Comparison of ENCODE assay signal across 25 mouse cellular contexts in genomic region chr5:33637606-33638350, GRCm38 (mm10). TPM values are rescaled to one million over a fixed set of nuclear protein-coding genes. Genes with fewer than 3 reads are reported as not detected.
DNase-seq lines count a peak whose midpoint lies in the region; ATAC-seq lines count a peak whose summit lies in the region.
"Had no signal": no experiment of that assay in that cellular context is flagged by ENCODE, and none has a peak within 500 bp of the region (broad histone marks: within the 10 kb centered on the region; RNA-seq: fewer than 3 reads in every experiment).

No protein-coding gene starts in this region.

- H3K4me3 ChIP-seq in midbrain, embryonic 12.5 days: no peak overlapping the region
- H3K4me3 ChIP-seq in midbrain, embryonic 16.5 days (ENCODE audit: low read depth, low read length): no peak overlapping the region
- no peak overlapping the region for H3K4me3 ChIP-seq in limb, embryonic 10.5 days
- H3K4me3 ChIP-seq: forebrain, embryonic 10.5 days; forebrain, embryonic 13.5 days; hindbrain, embryonic 10.5 days; hindbrain, embryonic 13.5 days; intestine, embryonic 15.5 days had no signal

- no peak for ATAC-seq in midbrain, embryonic 12.5 days (ENCODE audit: low FRiP score, low read depth)
- ATAC-seq in midbrain, embryonic 16.5 days: no peak
- ATAC-seq: activated CD4-positive, CD25-positive, alpha-beta regulatory T cell, adult 4 months; forebrain, embryonic 13.5 days; forebrain, embryonic 16.5 days; hindbrain, embryonic 16.5 days; intestine, embryonic 15.5 days had no signal

- H3K4me2 ChIP-seq in midbrain, embryonic 12.5 days (replicated peaks): no peak overlapping the region
- no peak overlapping the region for H3K4me2 ChIP-seq in midbrain, embryonic 16.5 days (ENCODE audit: low read length)
- H3K4me2 ChIP-seq: forebrain, embryonic 13.5 days; heart, embryonic 11.5 days; hindbrain, embryonic 13.5 days; intestine, embryonic 15.5 days had no signal

- intact Hi-C loops in heart, postnatal 25 days (cut with DNase I): loop anchor here (2.0 kb wide), 1 partner anchor 29 kb away; no protein-coding TSS in a partner anchor

- 0 out of 2 replicates have a peak overlapping the region, but pooled peaks have one; percentile 20 for H3K27ac ChIP-seq in midbrain, embryonic 12.5 days (replicated peaks)
- no peak overlapping the region for H3K27ac ChIP-seq in midbrain, embryonic 16.5 days (ENCODE audit: low read length)
- H3K27ac ChIP-seq in limb, embryonic 10.5 days: no peak overlapping the region
- H3K27ac ChIP-seq: forebrain, embryonic 10.5 days; forebrain, embryonic 13.5 days; hindbrain, embryonic 10.5 days; hindbrain, embryonic 13.5 days; intestine, embryonic 15.5 days had no signal

- DNase-seq in heart, adult 11 months: peak; percentile 83
- no peak for DNase-seq in heart, postnatal 25 days (ENCODE audit: low spot score)
- DNase-seq in MN1 (ENCODE audit: low spot score): peak; percentile 53
- DNase-seq in limb, embryonic 10.5 days (ENCODE audit: low spot score): no peak
- DNase-seq: adrenal gland, postnatal 10 days; adrenal gland, postnatal 36 days; B cell, adult 2 months; cerebellum, adult 18-20 months; cerebellum, adult 9-10 months; cerebellum, postnatal 14 days; gastrocnemius, postnatal 25 days; heart, postnatal 36 days had no signal

- no peaks in the 10 kb centered on the region for H3K9me3 ChIP-seq in midbrain, embryonic 12.5 days
- H3K9me3 ChIP-seq in midbrain, embryonic 16.5 days (replicated peaks; ENCODE audit: control insufficient read depth, low read length, poor library complexity, severe bottlenecking): no peaks in the 10 kb centered on the region
- no peaks in the 10 kb centered on the region for H3K9me3 ChIP-seq in limb, embryonic 10.5 days (replicated peaks)
- H3K9me3 ChIP-seq: forebrain, embryonic 10.5 days; forebrain, embryonic 13.5 days; G1E; hindbrain, embryonic 10.5 days; hindbrain, embryonic 13.5 days; intestine, embryonic 15.5 days had no signal

- H3K36me3 ChIP-seq in midbrain, embryonic 12.5 days: peaks cover 52% of the 10 kb centered on the region
- H3K36me3 ChIP-seq in midbrain, embryonic 16.5 days (ENCODE audit: control insufficient read depth, insufficient read depth, low read length): peaks cover 3% of the 10 kb centered on the region; the same call in 1 of the 2 replicates
- H3K36me3 ChIP-seq in limb, embryonic 10.5 days: peaks cover 79% of the 10 kb centered on the region

- H3K4me1 ChIP-seq in midbrain, embryonic 12.5 days: no peaks in the 10 kb centered on the region
- no peaks in the 10 kb centered on the region for H3K4me1 ChIP-seq in midbrain, embryonic 16.5 days (ENCODE audit: control insufficient read depth, insufficient read depth, low read length)
- H3K4me1 ChIP-seq in limb, embryonic 10.5 days: no peaks in the 10 kb centered on the region
- H3K4me1 ChIP-seq: forebrain, embryonic 10.5 days; forebrain, embryonic 13.5 days; hindbrain, embryonic 10.5 days; hindbrain, embryonic 13.5 days; intestine, embryonic 15.5 days had no signal

- no peaks in the 10 kb centered on the region for H3K27me3 ChIP-seq in midbrain, embryonic 12.5 days
- H3K27me3 ChIP-seq in midbrain, embryonic 16.5 days (ENCODE audit: control insufficient read depth, insufficient read depth, low read depth, low read length): no peaks in the 10 kb centered on the region
- H3K27me3 ChIP-seq in limb, embryonic 10.5 days (ENCODE audit: low read depth, poor library complexity, severe bottlenecking): no peaks in the 10 kb centered on the region
- H3K27me3 ChIP-seq: CH12.LX; forebrain, embryonic 13.5 days; hindbrain, embryonic 13.5 days; intestine, embryonic 15.5 days had no signal

- no peak overlapping the region for H3K9ac ChIP-seq in midbrain, embryonic 12.5 days (replicated peaks)
- no peak overlapping the region for H3K9ac ChIP-seq in midbrain, embryonic 16.5 days (ENCODE audit: low read depth, low read length)
- H3K9ac ChIP-seq: forebrain, embryonic 13.5 days; hindbrain, embryonic 13.5 days; intestine, embryonic 15.5 days had no signal

- WGBS in midbrain, embryonic 12.5 days: 82% methylated on average over 3 of the region's 3 CpGs
- 78% methylated on average over 3 of the region's 3 CpGs for WGBS in midbrain, embryonic 16.5 days
- WGBS in limb, embryonic 10.5 days: 91% methylated on average over 3 of the region's 3 CpGs

RNA-seq across cellular contexts. Expression of gene Gm9903, which starts 8.1 kb away (rescaled TPM):
- total RNA-seq in heart, postnatal 25 days (2021): 1 to 10 TPM; 1.1 to 1.3 TPM
- polyA plus RNA-seq in midbrain, embryonic 12.5 days (2016; fragmentation: Nextera tagmentation; extraction: Ambion mirVana): 0.93 and 1.0 TPM in 2 replicates
- polyA plus RNA-seq in midbrain, embryonic 16.5 days (2015; fragmentation: Nextera tagmentation; extraction: Ambion mirVana): 0.70 and 0.89 TPM in 2 replicates
- 0.30 and 0.91 TPM in 2 replicates for polyA plus RNA-seq in limb, embryonic 10.5 days (2016; fragmentation: Nextera tagmentation; extraction: Ambion mirVana)
- polyA plus RNA-seq: G1E had no signal

RNA-seq across cellular contexts. Expression of gene Fam53a, which starts 8.3 kb away (rescaled TPM):
- total RNA-seq in heart, postnatal 25 days (2021): 10 to 100 TPM; 24.6 to 25.2 TPM
- 47.7 and 49.2 TPM in 2 replicates for polyA plus RNA-seq in midbrain, embryonic 12.5 days (2016; fragmentation: Nextera tagmentation; extraction: Ambion mirVana)
- polyA plus RNA-seq in midbrain, embryonic 16.5 days (2015; fragmentation: Nextera tagmentation; extraction: Ambion mirVana): 30.3 and 31.0 TPM in 2 replicates
- polyA plus RNA-seq in limb, embryonic 10.5 days (2016; fragmentation: Nextera tagmentation; extraction: Ambion mirVana): 78.8 and 81.4 TPM in 2 replicates

RNA-seq across cellular contexts. Expression of gene Slbp, which starts 14.6 kb away (rescaled TPM):
- 10 to 100 TPM; 15.3 to 16.2 TPM for total RNA-seq in heart, postnatal 25 days (2021)
- 231 TPM in 2 replicates for polyA plus RNA-seq in midbrain, embryonic 12.5 days (2016; fragmentation: Nextera tagmentation; extraction: Ambion mirVana)
- polyA plus RNA-seq in midbrain, embryonic 16.5 days (2015; fragmentation: Nextera tagmentation; extraction: Ambion mirVana): 119 and 123 TPM in 2 replicates
- 340 and 345 TPM in 2 replicates for polyA plus RNA-seq in limb, embryonic 10.5 days (2016; fragmentation: Nextera tagmentation; extraction: Ambion mirVana)

RNA-seq across cellular contexts. Expression of gene Tacc3, which starts 20.1 kb away (rescaled TPM):
- total RNA-seq in heart, postnatal 25 days (2021): 1 to 10 TPM; 2.4 TPM
- 203 and 205 TPM in 2 replicates for polyA plus RNA-seq in midbrain, embryonic 12.5 days (2016; fragmentation: Nextera tagmentation; extraction: Ambion mirVana)
- polyA plus RNA-seq in midbrain, embryonic 16.5 days (2015; fragmentation: Nextera tagmentation; extraction: Ambion mirVana): 25.0 and 28.4 TPM in 2 replicates
- 323 and 325 TPM in 2 replicates for polyA plus RNA-seq in limb, embryonic 10.5 days (2016; fragmentation: Nextera tagmentation; extraction: Ambion mirVana)

RNA-seq across cellular contexts. Expression of gene Tmem129, which starts 20.4 kb away (rescaled TPM):
- total RNA-seq in heart, postnatal 25 days (2021): 10 to 100 TPM; 19.8 to 20.2 TPM
- 31.8 and 37.5 TPM in 2 replicates for polyA plus RNA-seq in midbrain, embryonic 12.5 days (2016; fragmentation: Nextera tagmentation; extraction: Ambion mirVana)
- polyA plus RNA-seq in midbrain, embryonic 16.5 days (2015; fragmentation: Nextera tagmentation; extraction: Ambion mirVana): 29.1 and 29.7 TPM in 2 replicates
- polyA plus RNA-seq in limb, embryonic 10.5 days (2016; fragmentation: Nextera tagmentation; extraction: Ambion mirVana): 40.5 and 47.2 TPM in 2 replicates

Comparison
In these comparisons a context has a peak if more than half of its experiments do, and no peak if none do; other contexts are left out.
1. DNase-seq: peak in heart, adult 11 months (single experiment) and MN1 (single experiment); none in heart, postnatal 25 days (single experiment) and limb, embryonic 10.5 days (single experiment).